Mouse (Mus musculus) olfactory bulb, adult 2 months (tissue): ENCODE data around the gene Rabac1. TPM values are rescaled to one million over a fixed set of nuclear protein-coding genes. Genes with fewer than 3 reads are reported as not detected.

Source experiments
- H3K27ac ChIP-seq: fragments of 200-500 bp; 2 replicates; pipeline ENCODE4 v1.5.1; 2012; ENCODE audit warnings: low read depth, low read length; ENCODE audit not compliant: insufficient read depth
- H3K4me1 ChIP-seq: fragments of 200-500 bp; 2 replicates; pipeline ENCODE4 v1.6.1; 2012; ENCODE audit warnings: low read length; ENCODE audit not compliant: control insufficient read depth, insufficient read depth
- H3K4me3 ChIP-seq: fragments of 200-500 bp; 2 replicates; pipeline ENCODE4 v1.5.1; 2012; ENCODE audit warnings: mild to moderate bottlenecking, low read depth, low read length, moderate library complexity; ENCODE audit not compliant: insufficient read depth
- CTCF ChIP-seq: fragments of 200-500 bp; IDR thresholded peaks from 2 replicates; pipeline ENCODE4 v1.5.1; 2012; ENCODE audit warnings: low read depth, mild to moderate bottlenecking, low read length, moderate library complexity; ENCODE audit not compliant: insufficient read depth
- POLR2A ChIP-seq: fragments of 200-500 bp; IDR thresholded peaks from 2 replicates; pipeline ENCODE4 v1.6.1; 2012; ENCODE audit warnings: mild to moderate bottlenecking, low read depth, low read length, moderate library complexity; ENCODE audit not compliant: insufficient read depth
- WGBS: fragments of 180-500 bp; shearing (Covaris S2); methylation state at CpG from one replicate; pipeline ENCODE4 v1.1.7; 2018; 5-methylcytosine and 5-hydroxymethylcytosine counted together
- polyA plus RNA-seq: library from polyadenylated mRNA; stranded (reverse); fragments of >200 nt; gene quantifications from 2 replicates; pipeline ENCODE4 v1.2.4, GENCODE M21; 2012; ENCODE audit warnings: low replicate concordance; ENCODE audit not compliant: missing spikeins, insufficient read depth, insufficient read length

The Rabac1 gene
- polyA plus RNA-seq: not detected in 2 replicates

GRCm38 (mm10) chr7:24971972-24972893 is at the start of gene Rabac1:
TSS of gene Rabac1 (minus strand) at chr7:24972754.
- Histone ChIP-seq H3K4me1 (peaks cover 15% of the 10 kb centered on the region), H3K27ac (peak within 1 kb of the TSS; percentile 83), H3K4me3 (peak within 1 kb of the TSS; percentile 63)
- under 1% methylated on average over 45 of the region's 45 CpGs for WGBS
- TF ChIP-seq CTCF: peak; percentile 10; the same call in 1 of the 2 replicates
- TF ChIP-seq POLR2A: peak; percentile 60

DNA sequence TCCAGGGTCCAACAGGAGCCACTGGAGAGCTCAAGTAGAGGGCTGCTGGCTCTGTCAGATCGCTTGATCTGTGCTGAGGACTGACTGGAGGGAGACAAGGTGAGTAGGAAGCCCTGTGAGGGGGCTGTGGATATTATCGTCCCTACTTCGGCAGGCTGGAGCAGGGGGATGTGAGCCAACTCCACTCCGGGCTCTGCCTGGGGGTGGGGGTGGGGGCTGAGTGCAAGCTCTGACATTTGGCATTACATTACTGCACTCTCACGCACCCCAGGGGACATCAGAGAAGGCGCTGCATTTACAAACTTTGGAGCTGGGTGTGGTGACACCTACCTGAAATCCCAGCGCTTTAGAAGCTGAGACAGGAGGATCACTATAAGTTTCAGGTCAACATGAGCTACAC is 39.0 kb upstream of the Rabac1 start:
- Histone ChIP-seq H3K4me1 (peaks cover 46% of the 10 kb centered on the region), H3K4me3 (no peak overlapping the region), H3K27ac (no peak overlapping the region)
- TF ChIP-seq CTCF (no peak), POLR2A (no peak)
- WGBS: 53% methylated on average over 7 of the region's 7 CpGs

GRCm38 (mm10) chr7:25010090-25010913 is 37.7 kb upstream of the Rabac1 start:
- Histone ChIP-seq H3K4me3 (peak overlapping the region; percentile 50), H3K27ac (peak overlapping the region; percentile 100), H3K4me1 (peaks cover 50% of the 10 kb centered on the region)
- 4% methylated on average over 97 of the region's 97 CpGs for WGBS
- TF ChIP-seq CTCF (peak; percentile 63; the same call in 1 of the 2 replicates), POLR2A (no peak)

DNA sequence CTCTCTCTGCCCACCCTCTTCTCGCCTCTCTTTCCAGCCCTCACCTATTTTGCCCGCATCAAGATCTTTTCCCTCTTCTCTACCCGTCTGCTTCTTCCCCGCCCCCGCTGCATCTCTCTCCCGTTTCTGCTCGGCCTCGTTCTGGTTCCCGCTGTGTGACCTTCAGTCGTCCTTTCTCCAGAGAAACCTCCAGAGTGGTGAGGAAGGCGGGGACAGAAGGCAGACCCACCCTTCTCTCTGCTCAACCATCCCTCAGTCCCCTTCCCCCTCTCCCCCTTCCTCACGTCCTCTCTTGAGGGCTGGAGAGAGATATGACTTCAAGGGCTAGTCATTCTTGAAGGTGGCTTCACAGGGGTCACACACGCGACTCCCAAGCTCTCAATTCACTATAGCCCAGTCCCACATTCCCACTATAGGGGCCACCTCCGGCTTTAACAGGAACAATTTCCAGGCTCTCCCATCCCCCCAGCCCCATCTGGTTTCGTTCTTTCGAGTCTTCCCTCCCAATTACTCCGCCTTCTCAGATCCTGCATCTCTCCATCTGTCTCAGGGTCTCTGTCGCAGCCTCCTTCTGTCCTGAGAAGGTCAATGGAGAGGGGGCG is 36.6 kb upstream of the Rabac1 start:
- Histone ChIP-seq H3K4me1 (peaks cover 50% of the 10 kb centered on the region), H3K27ac (peak overlapping the region; percentile 100), H3K4me3 (peak overlapping the region; percentile 50)
- TF ChIP-seq CTCF: no peak
- WGBS: 4% methylated on average over 20 of the region's 20 CpGs

DNA sequence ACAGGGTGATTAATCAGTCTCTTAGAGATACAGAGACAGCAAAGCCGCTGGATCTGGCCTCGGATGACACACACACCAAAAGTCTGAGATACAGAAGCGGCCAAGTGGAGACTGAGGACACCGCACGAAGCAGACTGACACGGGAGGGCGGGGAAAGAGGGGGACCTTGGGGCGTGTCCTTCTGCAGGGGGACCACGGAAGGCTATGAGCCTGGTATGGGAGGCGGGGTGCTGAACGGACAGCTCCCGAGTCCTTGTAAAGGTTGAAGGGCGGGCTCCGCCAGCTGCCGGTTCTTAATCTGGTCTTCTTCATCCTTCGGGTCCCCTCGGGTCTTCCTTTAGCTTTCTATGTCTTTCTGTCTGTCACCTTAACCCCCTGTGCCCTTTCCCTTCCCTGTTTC is 36.1 kb upstream of the Rabac1 start:
- Histone ChIP-seq H3K4me3 (peak overlapping the region; percentile 50), H3K4me1 (peaks cover 52% of the 10 kb centered on the region), H3K27ac (peak overlapping the region; percentile 100)
- no peak for TF ChIP-seq CTCF
- no peak; the same call in 1 of the 2 replicates for TF ChIP-seq POLR2A
- under 1% methylated on average over 17 of the region's 17 CpGs for WGBS

GRCm38 (mm10) chr7:25007609-25008374 is 35.2 kb upstream of the Rabac1 start:
- peaks cover 59% of the 10 kb centered on the region for H3K4me1 ChIP-seq
- no peak for TF ChIP-seq CTCF
- peak overlapping the region; percentile 50 for H3K4me3 ChIP-seq
- 6% methylated on average over 8 of the region's 8 CpGs for WGBS
- H3K27ac ChIP-seq: peak overlapping the region; percentile 100

- peaks cover 65% of the 10 kb centered on the region for H3K4me1 ChIP-seq
- WGBS: 48% methylated on average over 12 of the region's 12 CpGs
- peak overlapping the region; percentile 97; the same call in 1 of the 2 replicates for H3K4me3 ChIP-seq
- peak overlapping the region; percentile 100 for H3K27ac ChIP-seq
- no peak for TF ChIP-seq POLR2A
These were observed 34.2 kb upstream of the Rabac1 start for GRCm38 (mm10) chr7:25006586-25007364.
